Mouse (Mus musculus) cerebellum, postnatal 10 days (tissue): ENCODE measurements around the gene Cnnm2.
A peak's percentile ranks its signal among the peaks of the same experiment; 100 is the strongest.

ENCODE experiments used
- DNase-seq, 2 experiments: peaks; one replicate each; pipeline ENCODE4 v3.0.0; 2021; ENCODE audit warnings: mixed read lengths in 2 of 2

Gene Cnnm2

GRCm38 (mm10) chr19:46887811-46888527 lies 126.6 kb downstream of the Cnnm2 start:
- DNase-seq, result no peak

DNA sequence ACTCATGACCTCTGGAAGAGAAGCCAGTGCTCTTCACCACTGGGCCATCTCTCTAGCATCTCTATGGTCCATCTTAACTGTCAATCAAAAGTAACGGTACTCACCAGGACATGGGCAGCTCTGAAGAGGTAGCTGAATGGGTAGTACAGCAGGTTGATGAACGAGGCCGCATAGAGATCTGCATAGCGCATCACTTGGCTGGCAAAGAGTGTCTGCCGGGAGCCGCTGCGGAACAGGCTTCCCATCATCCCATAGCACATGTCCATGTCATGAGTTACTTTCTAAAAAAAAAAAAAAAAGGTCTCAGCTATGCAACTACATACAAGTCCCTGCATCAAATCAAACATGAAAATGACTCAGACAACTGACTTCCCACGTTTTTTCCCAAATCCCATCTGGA lies 128.3 kb downstream of the Cnnm2 start:
- DNase-seq, result no peak

- no peak for DNase-seq
These were observed 129.3 kb downstream of the Cnnm2 start for GRCm38 (mm10) chr19:46890657-46891056.

DNA sequence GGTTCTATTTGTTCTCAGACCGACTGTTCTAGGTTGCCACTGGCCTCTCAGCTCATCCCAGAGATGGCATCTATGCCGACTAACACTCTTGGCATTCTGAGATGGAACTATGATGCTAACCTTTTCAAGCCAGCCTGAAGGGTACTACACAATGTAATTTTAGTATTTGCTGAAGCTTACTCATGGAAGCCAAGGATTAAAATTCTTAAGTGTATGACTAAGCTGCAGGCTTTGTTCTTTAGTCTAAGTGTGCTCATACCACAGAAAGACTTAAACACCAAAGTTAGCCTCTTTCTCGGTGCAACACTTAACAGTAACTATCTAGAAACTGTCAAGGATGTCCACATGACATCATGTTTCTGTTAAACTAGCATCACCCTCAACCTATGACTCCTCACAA lies 131.5 kb downstream of the Cnnm2 start:
- DNase-seq, result no peak

- no peak for DNase-seq
These were observed 132.1 kb downstream of the Cnnm2 start for GRCm38 (mm10) chr19:46893484-46893883.

GRCm38 (mm10) chr19:46897135-46897534 lies 135.7 kb downstream of the Cnnm2 start:
- no peak for DNase-seq

- DNase-seq, result no peak
These were observed 136.8 kb downstream of the Cnnm2 start for GRCm38 (mm10) chr19:46898222-46898621.

GRCm38 (mm10) chr19:46899306-46899705 lies 137.9 kb downstream of the Cnnm2 start:
- peak; percentile 35 to 38 for DNase-seq

- DNase-seq, result no peak
These were observed 138.5 kb downstream of the Cnnm2 start for GRCm38 (mm10) chr19:46899871-46900270.

GRCm38 (mm10) chr19:46900786-46901185 lies 139.4 kb downstream of the Cnnm2 start:
- DNase-seq, result no peak

GRCm38 (mm10) chr19:46901323-46901722 lies 139.9 kb downstream of the Cnnm2 start:
- no peak for DNase-seq

DNA sequence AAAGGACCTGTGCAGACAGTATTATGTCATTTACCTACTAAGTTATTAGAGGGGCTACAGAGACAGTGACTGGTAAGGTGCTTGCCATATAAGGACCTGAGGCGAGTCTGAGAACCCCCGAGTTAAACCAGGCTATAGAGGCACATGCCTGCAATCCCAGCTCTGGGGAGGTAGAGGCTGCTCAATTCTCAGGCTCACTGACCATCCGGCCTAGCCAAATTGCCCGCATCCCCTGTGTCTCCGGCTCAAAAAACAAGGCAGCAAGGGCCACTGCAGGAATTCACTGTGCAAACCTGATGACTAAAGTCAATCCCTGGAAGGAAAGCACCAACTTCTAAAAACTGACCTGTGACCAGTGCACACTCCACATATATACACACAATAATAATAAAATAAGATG lies 142.0 kb downstream of the Cnnm2 start:
- DNase-seq, result no peak

DNA sequence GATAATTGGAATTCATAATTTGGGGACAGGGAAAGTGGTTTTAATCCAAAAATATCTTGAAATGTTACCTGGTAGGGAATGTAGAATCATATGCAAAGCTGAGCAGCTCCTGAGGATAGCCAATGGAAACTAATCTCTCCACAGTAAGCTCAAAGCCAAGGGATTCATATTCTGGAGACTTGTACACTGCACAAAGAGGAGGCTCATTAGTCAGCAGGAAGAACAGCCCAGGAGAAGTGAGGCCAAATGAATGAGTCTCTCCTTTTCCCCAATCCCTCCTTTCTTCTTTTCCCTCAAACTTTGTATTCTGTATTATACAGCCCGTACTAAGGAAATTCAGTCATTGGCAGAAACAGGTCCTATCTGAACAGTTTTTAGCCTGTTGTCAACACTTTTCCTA lies 143.5 kb downstream of the Cnnm2 start:
- no peak for DNase-seq

- DNase-seq, result no peak
These were observed 144.0 kb downstream of the Cnnm2 start for GRCm38 (mm10) chr19:46905383-46905782.

DNA sequence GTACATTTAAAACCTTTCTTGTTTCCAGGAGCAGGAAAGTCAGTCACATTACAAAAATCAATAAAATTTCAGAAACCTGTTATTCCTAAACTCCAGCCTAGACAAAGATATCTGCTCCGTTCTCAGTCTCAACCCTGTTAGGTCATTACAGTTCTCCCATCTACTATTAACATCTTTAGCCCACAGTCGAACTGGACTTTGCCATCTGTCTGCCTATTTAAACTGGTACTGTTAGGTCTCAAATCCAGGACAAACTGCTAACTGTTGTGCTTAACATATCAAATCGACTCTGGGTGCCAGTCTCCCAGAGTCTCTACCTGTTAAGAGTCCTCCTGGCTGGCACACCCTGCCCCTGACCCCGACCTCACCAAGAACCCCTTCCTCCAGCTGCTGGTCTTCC lies 144.6 kb downstream of the Cnnm2 start:
- DNase-seq, result no peak

DNA sequence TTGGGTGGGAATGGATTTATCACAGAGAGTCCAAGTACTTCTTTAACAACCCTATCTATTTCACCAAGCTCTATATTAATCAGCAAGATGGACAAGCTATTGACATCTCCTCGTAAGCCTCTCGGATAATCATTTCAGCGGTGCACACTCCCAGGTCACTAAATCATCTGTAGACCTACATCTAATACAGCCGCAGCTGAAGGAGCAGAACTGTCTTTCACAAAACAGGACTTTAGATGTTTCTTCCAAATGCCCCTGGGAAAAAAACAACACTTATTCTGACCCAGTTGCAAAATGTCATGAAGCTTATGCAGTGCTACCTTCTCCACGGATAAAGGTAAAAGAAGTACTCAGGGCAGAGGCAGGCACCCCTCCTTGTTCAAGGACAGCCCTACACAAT lies 146.8 kb downstream of the Cnnm2 start:
- DNase-seq, result no peak

DNA sequence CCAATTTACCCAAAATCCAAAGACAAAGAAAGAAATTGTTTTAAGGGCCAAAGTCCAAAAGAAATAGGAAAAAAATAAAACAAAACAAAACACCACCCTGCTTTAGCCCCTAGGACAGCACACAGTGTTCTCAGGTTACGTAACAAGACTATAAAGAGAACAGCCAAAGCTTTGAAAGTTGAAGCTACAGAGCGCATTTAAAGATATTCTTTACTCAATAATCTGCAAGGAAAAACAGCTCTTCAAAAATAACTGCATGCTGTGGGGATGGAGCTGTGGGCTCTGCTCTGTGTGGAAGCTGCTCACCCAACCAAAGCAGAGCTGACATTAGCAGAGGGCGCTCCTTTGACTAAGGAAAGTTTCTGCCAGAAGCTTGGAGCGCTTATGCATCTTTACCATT lies 147.6 kb downstream of the Cnnm2 start:
- DNase-seq, result no peak

DNA sequence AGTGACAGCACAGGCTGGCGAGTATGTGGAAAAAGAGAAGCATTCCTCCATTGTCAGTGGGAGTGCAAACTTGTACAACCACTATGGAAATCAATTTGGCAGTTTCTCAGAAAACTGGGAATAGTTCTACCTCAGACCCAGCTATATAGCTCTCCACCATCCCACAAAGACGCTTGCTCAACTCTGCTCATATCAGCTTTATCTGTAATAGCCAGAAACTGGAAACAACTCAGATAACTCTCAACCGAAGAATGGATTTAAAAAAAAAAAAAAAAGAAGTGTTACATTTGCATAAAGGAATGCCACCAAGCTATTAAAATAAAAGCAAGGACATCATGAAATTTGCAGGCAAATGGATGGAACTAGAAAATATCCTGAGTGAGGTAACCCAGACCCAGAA lies 150.1 kb downstream of the Cnnm2 start:
- DNase-seq, result no peak

DNA sequence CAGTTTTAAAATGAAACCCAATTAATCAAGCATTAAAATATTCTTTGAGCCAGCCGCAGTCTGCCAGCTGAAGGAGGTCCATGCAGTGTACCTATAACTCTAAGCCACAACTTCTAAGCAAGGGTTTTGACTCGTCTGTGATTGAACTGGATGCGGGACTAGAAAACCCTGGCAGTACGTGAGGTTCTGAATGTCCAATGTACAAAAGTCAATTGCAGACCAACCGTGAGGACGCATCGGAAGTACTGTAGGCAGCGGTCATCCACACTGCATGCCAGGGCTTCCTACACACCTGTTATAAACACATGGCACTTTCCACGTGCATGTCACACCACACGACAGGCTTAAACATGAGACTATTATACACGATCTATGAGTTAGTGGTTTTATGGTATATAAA lies 152.2 kb downstream of the Cnnm2 start:
- DNase-seq, result no peak

- DNase-seq, result no peak
These were observed 154.1 kb downstream of the Cnnm2 start for GRCm38 (mm10) chr19:46915406-46916080.

- DNase-seq, result no peak
These were observed 159.2 kb downstream of the Cnnm2 start for GRCm38 (mm10) chr19:46920571-46920970.

DNA sequence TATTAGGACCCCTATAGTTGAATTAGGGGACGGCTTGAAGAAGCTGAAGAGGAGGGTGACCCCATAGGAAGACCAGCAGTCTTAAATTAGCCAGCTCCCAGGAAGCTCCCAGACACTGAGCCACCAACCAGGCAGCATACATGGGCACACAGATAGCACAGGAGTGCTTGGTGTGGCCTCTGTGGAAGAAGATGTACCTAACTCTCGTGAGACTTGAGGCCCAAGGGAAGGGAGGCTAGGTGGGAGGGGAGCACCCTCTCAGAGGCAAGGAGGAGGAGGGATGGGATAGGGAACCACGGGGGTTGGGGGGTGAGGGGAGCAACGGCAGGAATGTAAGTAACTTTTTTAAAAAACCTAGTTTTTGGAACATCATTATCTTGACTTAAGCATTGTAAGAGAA lies 165.0 kb downstream of the Cnnm2 start:
- no peak for DNase-seq

- no peak for DNase-seq
These were observed 165.6 kb downstream of the Cnnm2 start for GRCm38 (mm10) chr19:46926951-46927350.

- no peak for DNase-seq
These were observed 166.7 kb downstream of the Cnnm2 start for GRCm38 (mm10) chr19:46928136-46928535.
